Mouse (Mus musculus) regulatory T cell (primary cell): ENCODE data around the gene Usp12.

Experiments used
- in situ Hi-C: fragments of 300-600 bp; cut with MboI, MseI; formaldehyde crosslinking; loops from one replicate; pipeline ENCODE4 v1.15.1; 2025; ENCODE audit warnings: high pct_unique_total_duplicates

The Usp12 gene

DNA sequence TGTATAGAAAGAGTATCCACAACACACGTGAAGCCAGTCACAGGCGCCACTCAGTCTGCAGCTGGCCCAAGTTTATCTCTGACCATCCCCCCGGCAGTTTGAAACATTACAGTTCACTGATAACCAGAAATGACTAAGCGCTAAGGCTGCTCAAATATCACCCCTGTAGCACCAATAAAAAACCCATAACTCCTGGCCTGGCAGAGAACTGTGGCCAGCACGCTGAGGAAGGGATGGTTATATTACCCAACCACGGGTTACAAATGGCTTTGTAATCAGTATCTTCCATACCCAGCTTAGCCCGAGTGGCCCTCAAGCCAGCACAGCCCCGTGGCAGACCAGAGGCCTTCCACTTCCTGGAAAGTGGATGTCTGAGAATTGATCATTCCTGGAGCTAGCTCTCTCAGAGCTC is 91.1 kb downstream of the Usp12 start:
- in situ Hi-C loops = loop anchor here (10.0 kb wide), 1 partner anchor 611 kb away; no protein-coding TSS in a partner anchor

DNA sequence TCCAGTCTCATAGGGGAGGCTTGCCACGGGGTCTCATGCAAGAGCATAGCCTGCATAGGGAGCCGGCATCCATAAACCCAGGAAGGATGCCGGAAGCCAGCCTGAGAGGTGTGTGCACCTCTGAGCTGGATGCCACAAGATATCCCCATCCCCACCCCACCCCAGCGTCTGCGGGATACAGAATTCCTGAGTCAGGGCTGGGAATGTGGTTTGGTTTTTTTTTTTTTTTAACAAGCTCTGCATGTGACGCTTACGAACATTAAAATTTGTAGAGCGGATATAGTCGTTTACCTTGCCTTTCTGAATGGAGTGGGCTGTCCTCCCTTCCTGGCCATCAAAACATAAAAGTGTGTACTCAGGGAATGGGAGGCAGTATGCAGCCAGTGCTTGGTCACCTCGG is 94.7 kb downstream of the Usp12 start:
- in situ Hi-C loops = loop anchor here (10.0 kb wide), 1 partner anchor 615 kb away; no protein-coding TSS in a partner anchor

GRCm38 (mm10) chr5:146699433-146700019 is 95.3 kb downstream of the Usp12 start:
- in situ Hi-C loops = loop anchor here (10.0 kb wide), 1 partner anchor 615 kb away; no protein-coding TSS in a partner anchor

DNA sequence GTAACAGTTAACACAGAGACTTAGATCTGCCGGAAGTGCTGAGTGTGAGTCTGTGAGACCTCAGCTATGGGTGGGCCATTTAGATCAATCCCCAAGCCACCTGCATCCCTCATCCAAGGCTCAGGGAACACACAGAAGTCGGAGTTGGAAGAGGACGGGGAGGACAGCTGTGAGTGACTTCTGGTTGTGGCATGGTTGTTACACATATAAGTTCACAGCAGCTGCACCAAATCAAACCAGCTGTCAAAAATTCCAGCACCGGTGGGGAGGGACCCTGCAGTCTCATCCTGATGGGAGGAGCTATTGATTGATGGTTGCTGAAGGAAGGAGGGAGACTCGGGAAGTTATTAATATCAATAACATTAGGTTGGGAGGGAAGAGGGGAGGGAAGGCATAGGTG is 99.3 kb downstream of the Usp12 start:
- in situ Hi-C loops = no loop called here

DNA sequence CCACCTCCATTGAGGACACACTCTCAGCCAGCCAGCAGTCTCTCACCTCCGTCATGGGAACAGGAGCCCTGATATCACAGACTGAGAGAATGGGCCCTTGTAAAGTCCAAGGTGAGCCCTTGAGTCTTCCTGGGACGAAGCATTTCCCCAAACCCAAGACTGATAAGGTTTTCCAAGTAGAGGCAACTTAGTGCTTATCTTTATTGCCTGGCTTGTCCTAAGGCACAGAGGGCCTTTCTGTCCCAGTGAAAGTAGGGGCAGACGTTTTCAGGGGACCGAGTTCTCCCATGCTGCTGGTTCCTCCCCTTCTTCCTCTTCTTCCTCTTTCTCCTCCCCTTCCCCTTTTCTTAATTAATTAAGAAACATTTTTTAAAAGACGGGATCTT is 101.8 kb downstream of the Usp12 start:
- in situ Hi-C loops = no loop called here

DNA sequence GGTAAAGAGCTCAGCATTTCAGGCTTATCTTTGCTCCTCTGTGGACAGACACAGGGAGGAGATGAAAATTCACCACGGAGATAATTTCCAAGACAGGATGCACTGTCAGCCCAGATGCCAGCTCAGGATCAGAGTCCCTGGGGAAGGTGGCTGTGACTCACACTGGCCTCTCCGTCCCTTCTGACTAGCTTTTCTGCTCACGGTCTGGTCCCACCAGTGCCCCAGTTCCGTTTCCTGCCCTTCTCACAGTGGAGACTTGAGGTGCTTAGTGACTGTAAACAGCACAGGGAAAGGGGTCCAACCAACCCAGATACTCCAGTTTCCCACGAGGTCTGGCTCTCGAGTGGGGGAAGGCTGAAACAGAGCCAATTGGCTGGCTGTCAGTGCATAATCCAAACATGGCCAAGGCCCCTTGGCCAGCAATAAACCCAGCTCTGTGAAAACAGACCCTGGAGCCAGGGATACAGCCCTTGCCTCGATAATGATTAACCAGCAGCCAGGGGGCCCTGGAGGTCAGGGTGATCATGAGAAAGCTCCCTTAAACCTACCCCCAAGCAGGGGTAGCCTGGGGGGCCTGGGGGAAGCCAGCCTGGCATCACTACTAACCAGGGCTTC is 102.3 kb downstream of the Usp12 start:
- in situ Hi-C loops = no loop called here

DNA sequence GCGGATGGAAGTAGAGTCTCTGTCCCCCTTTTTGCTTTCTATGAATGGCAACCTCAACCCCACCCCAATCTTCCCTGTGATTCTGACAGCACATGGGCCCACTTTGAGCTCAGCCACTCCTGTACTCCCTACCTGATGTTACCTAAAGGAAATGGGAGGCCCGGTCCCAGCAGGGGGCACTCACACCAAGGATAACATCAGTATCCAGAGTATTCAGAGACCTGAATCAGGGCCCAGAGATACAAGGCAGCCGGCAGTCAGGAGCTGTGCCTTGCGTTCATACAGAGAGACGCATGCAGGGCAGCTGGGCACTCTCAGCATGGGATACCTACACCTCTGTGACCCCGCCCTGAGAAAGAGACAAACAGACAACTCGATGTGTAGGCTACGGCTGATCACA is 103.1 kb downstream of the Usp12 start:
- in situ Hi-C loops = no loop called here

- in situ Hi-C loops = no loop called here
Measured at GRCm38 (mm10) chr5:146687541-146688313, 107.1 kb downstream of the Usp12 start.

GRCm38 (mm10) chr5:146686954-146687353 is 107.9 kb downstream of the Usp12 start:
- in situ Hi-C loops = no loop called here
